Mouse (Mus musculus): ENCODE measurements around the gene Xkrx. TPM values are rescaled to one million over a fixed set of nuclear protein-coding genes. Genes with fewer than 3 reads are reported as not detected.
A peak's percentile ranks its signal among the peaks of the same experiment; 100 is the strongest.

Gene Xkrx
- total and polyA plus RNA-seq, 3 experiments: 0.38 TPM; not detected in 2

DNA sequence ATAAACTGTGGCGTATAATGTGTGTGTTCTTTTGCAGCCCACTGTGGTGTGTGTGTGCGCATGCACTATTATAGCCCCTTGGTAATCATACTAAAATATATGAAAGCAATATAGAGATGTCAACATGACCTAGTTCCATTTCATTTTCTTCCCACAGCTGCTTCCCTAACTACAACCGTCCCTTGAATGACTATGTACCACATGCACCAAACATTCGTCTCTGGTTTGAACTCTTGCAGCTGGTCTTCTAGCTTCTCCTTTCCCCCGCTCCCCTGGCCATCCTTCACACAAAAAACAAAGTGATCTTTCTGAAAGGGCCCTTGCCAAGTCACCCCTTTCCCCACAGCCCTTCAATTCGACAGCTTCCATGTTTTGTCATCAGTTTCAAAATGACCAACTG is 21.9 kb downstream of the Xkrx start:
- DNase-seq (ENCODE audit: low read depth, low spot score): no peak

DNA sequence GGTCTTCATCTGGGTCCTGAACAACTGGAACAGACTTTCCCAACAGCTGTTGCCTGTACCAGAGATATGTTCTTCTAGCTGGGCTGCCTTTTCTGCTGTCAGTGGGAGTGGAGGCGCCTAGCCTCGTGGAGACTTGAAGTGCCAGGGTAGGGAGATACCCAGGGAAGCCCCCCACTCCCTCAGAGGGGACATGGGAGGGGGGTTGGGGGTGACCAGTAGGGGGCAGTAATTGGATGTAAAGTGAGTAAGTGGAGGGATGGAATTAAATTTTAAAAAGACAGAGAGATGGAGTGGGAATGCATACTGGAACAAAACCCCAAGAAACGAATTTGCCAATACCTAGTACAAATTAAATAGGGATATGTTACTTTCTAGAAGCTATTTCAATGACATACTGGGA is 28.1 kb downstream of the Xkrx start:
- Histone ChIP-seq H3K9me3 (replicated peaks; ENCODE audit: insufficient read depth, low read length) (no peaks in the 10 kb centered on the region), H3K27me3 (ENCODE audit: control insufficient read depth in 1 of 2, insufficient read depth in 2 of 2, low read length in 2 of 2) (no peaks in the 10 kb centered on the region), H3K36me3 (ENCODE audit: control insufficient read depth in 1 of 2, insufficient read depth in 2 of 2, low read length in 2 of 2) (peaks cover 0 to 5% of the 10 kb centered on the region in 2 experiments; a peak in 1 of 4 replicates), H3K4me1 (ENCODE audit: control insufficient read depth in 1 of 2, insufficient read depth in 2 of 2, low read length in 2 of 2) (peaks cover 0 to 3% of the 10 kb centered on the region in 2 experiments; a peak in 2 of 4 replicates), H3K4me3 (ENCODE audit: control insufficient read depth in 1 of 2, insufficient read depth in 1 of 2, low read depth in 2 of 2, low read length in 2 of 2) (no peak overlapping the region), H3K27ac (ENCODE audit: control insufficient read depth, low read depth, low read length) (no peak overlapping the region), H3K9ac (ENCODE audit: control insufficient read depth, low read depth, low read length, poor library complexity, severe bottlenecking) (no peak overlapping the region), H3K79me2 (ENCODE audit: control insufficient read depth, insufficient read depth, low read length, poor library complexity) (no peaks in the 10 kb centered on the region)
- peak; percentile 38 for DNase-seq (ENCODE audit: low read depth, low spot score)
- TF ChIP-seq TAL1 (IDR thresholded peaks at IDR 0.05; ENCODE audit: low read length): no peak
- TF ChIP-seq ETS1 (IDR thresholded peaks at IDR 0.05; ENCODE audit: low read depth, low read length): no peak
- no peak for TF ChIP-seq MXI1 (IDR thresholded peaks at IDR 0.05; ENCODE audit: low read depth, low read length)
- TF ChIP-seq KAT2A (conservative IDR thresholded peaks at IDR 0.05; ENCODE audit: low read depth, low read length): no peak
- TF ChIP-seq POLR2AphosphoS5 (IDR thresholded peaks at IDR 0.05; ENCODE audit: borderline replicate concordance, low read depth, low read length): no peak
- 0 out of 2 replicates have a peak, but pooled peaks have one; percentile 58 for TF ChIP-seq MAZ (IDR thresholded peaks at IDR 0.05; ENCODE audit: low read depth, low read length)
- TF ChIP-seq E2F4 (IDR thresholded peaks at IDR 0.05; ENCODE audit: borderline replicate concordance, low read depth, low read length): no peak
- TF ChIP-seq MYC (IDR thresholded peaks at IDR 0.05; ENCODE audit: low read depth, low read length): no peak
- no peak for TF ChIP-seq USF1 (IDR thresholded peaks at IDR 0.05; ENCODE audit: low read depth, low read length)
- no peak for TF ChIP-seq SIN3A (IDR thresholded peaks at IDR 0.05; ENCODE audit: low read length)
- no peak for TF ChIP-seq USF2 (IDR thresholded peaks at IDR 0.05; ENCODE audit: borderline replicate concordance in 1 of 2, insufficient read depth in 1 of 2, low read depth in 1 of 2, low read length in 2 of 2)
- no peak for TF ChIP-seq ZNF384 (IDR thresholded peaks at IDR 0.05; ENCODE audit: low read depth, low read length)
- no peak for TF ChIP-seq ZMIZ1 (IDR thresholded peaks at IDR 0.05; ENCODE audit: low read depth, low read length)
- no peak for TF ChIP-seq MYB (IDR thresholded peaks at IDR 0.05; ENCODE audit: low read depth, low read length)
- no peak for TF ChIP-seq MEF2A (IDR thresholded peaks at IDR 0.05; ENCODE audit: extremely low read depth, insufficient replicate concordance, low read depth, low read length, poor library complexity, severe bottlenecking)
- no peak for TF ChIP-seq BHLHE40 (IDR thresholded peaks at IDR 0.05; ENCODE audit: borderline replicate concordance, low read depth, low read length)
- TF ChIP-seq GATA1 (IDR thresholded peaks at IDR 0.05; ENCODE audit: low read depth, low read length): no peak
- TF ChIP-seq CTCF (IDR thresholded peaks at IDR 0.05 in 2 of 3, conservative IDR thresholded peaks at IDR 0.05 in 1 of 3; ENCODE audit: control insufficient read depth in 1 of 3, insufficient read depth in 1 of 3, low read depth in 2 of 3, low read length in 3 of 3, poor library complexity in 1 of 3, severe bottlenecking in 1 of 3): peak; percentile 59 to 62 (median 60)
- TF ChIP-seq ELF1 (IDR thresholded peaks at IDR 0.05; ENCODE audit: low read depth, low read length): no peak
- no peak for TF ChIP-seq CHD2 (IDR thresholded peaks at IDR 0.05; ENCODE audit: low read length)
- TF ChIP-seq ZKSCAN1 (IDR thresholded peaks at IDR 0.05; ENCODE audit: low read depth, low read length): no peak
- peak; percentile 47 for TF ChIP-seq ZC3H11A (IDR thresholded peaks at IDR 0.05; ENCODE audit: low read depth, low read length)
- no peak for TF ChIP-seq MAFK (IDR thresholded peaks at IDR 0.05; ENCODE audit: borderline replicate concordance, low read depth, low read length)
- peak; percentile 63 for TF ChIP-seq RAD21 (IDR thresholded peaks at IDR 0.05; ENCODE audit: low read depth, low read length)
- no peak for TF ChIP-seq NRF1 (IDR thresholded peaks at IDR 0.05; ENCODE audit: insufficient read depth, low read depth, low read length, poor library complexity, severe bottlenecking)
- no peak for TF ChIP-seq GABPA (IDR thresholded peaks at IDR 0.05; ENCODE audit: low read depth, low read length)
- no peak for TF ChIP-seq POLR2AphosphoS2 (IDR thresholded peaks at IDR 0.05; ENCODE audit: low read length)
- TF ChIP-seq TBP (IDR thresholded peaks at IDR 0.05; ENCODE audit: low read depth, low read length): no peak

More for the DNA sequence above, 21.9 kb downstream of the Xkrx start:
- Histone ChIP-seq H3K27ac (ENCODE audit: control insufficient read depth, low read depth, low read length) (no peak overlapping the region), H3K36me3 (ENCODE audit: control insufficient read depth in 1 of 2, insufficient read depth in 2 of 2, low read length in 2 of 2) (peaks cover 0 to 21% of the 10 kb centered on the region in 2 experiments; a peak in 2 of 4 replicates), H3K9me3 (replicated peaks; ENCODE audit: insufficient read depth, low read length) (no peaks in the 10 kb centered on the region), H3K4me1 (ENCODE audit: control insufficient read depth in 1 of 2, insufficient read depth in 2 of 2, low read length in 2 of 2) (peaks cover 3 to 18% of the 10 kb centered on the region in 2 experiments; a peak in 3 of 4 replicates), H3K9ac (ENCODE audit: control insufficient read depth, low read depth, low read length, poor library complexity, severe bottlenecking) (no peak overlapping the region), H3K79me2 (ENCODE audit: control insufficient read depth, insufficient read depth, low read length, poor library complexity) (no peaks in the 10 kb centered on the region), H3K27me3 (ENCODE audit: control insufficient read depth in 1 of 2, insufficient read depth in 2 of 2, low read length in 2 of 2) (no peaks in the 10 kb centered on the region), H3K4me3 (ENCODE audit: control insufficient read depth in 1 of 2, insufficient read depth in 1 of 2, low read depth in 2 of 2, low read length in 2 of 2) (no peak overlapping the region)
- TF ChIP-seq CHD2 (IDR thresholded peaks at IDR 0.05; ENCODE audit: low read length) (no peak), MAFK (IDR thresholded peaks at IDR 0.05; ENCODE audit: borderline replicate concordance, low read depth, low read length) (no peak), RCOR1 (IDR thresholded peaks at IDR 0.05; ENCODE audit: low read depth, low read length) (no peak), ZMIZ1 (IDR thresholded peaks at IDR 0.05; ENCODE audit: low read depth, low read length) (no peak), MYC (IDR thresholded peaks at IDR 0.05; ENCODE audit: low read depth, low read length) (no peak), MAX (IDR thresholded peaks at IDR 0.05; ENCODE audit: low read length) (no peak), HCFC1 (IDR thresholded peaks at IDR 0.05; ENCODE audit: low read depth, low read length) (no peak), ZKSCAN1 (IDR thresholded peaks at IDR 0.05; ENCODE audit: low read depth, low read length) (no peak), ZC3H11A (IDR thresholded peaks at IDR 0.05; ENCODE audit: low read depth, low read length) (no peak), CHD1 (IDR thresholded peaks at IDR 0.05; ENCODE audit: low read depth, low read length) (no peak), NRF1 (IDR thresholded peaks at IDR 0.05; ENCODE audit: insufficient read depth, low read depth, low read length, poor library complexity, severe bottlenecking) (no peak)

All from MEL (cell line).